Mouse (Mus musculus): ENCODE data around the gene Zfp879. TPM values are rescaled to one million over a fixed set of nuclear protein-coding genes. Genes with fewer than 3 reads are reported as not detected.

Zfp879 gene
- total RNA-seq (2021), result 1 to 10 TPM; 1.5 to 1.6 TPM

- intact Hi-C loops (cut with DNase I), result loop anchor here (5.0 kb wide), 1 partner anchor 76 kb away; the partner anchor contains the start of gene Zfp2
- peak; percentile 84 to 85 for DNase-seq
Measured at GRCm38 (mm10) chr11:50841023-50841735, at the start of gene Zfp879. Gene Zfp879, minus strand, starts transcription at chr11:50841552.

GRCm38 (mm10) chr11:50887390-50888128, 46.2 kb upstream of the Zfp879 start, which contains the start of gene Zfp454:
Gene Zfp454, minus strand, starts transcription at chr11:50887651.
- intact Hi-C loops (cut with DNase I), result no loop called here
- DNase-seq, result peak; percentile 82

- intact Hi-C loops (cut with DNase I), result no loop called here
Measured at GRCm38 (mm10) chr11:50886933-50887293, 45.6 kb upstream of the Zfp879 start.

GRCm38 (mm10) chr11:50886231-50886932, 45.0 kb upstream of the Zfp879 start:
- DNase-seq, result no peak
- intact Hi-C loops (cut with DNase I), result no loop called here

More at GRCm38 (mm10) chr11:50886933-50887293, 45.6 kb upstream of the Zfp879 start:
- peak in 1 of 2 experiments; percentile 7 for DNase-seq

GRCm38 (mm10) chr11:50883756-50884155, 42.4 kb upstream of the Zfp879 start:
- DNase-seq, result no peak
- intact Hi-C loops (cut with DNase I), result no loop called here

GRCm38 (mm10) chr11:50878641-50879040, 37.3 kb upstream of the Zfp879 start:
- DNase-seq, result no peak
- intact Hi-C loops (cut with DNase I), result no loop called here

GRCm38 (mm10) chr11:50850989-50851601, 9.7 kb upstream of the Zfp879 start:
- intact Hi-C loops (cut with DNase I), result no loop called here
- peak in 1 of 2 experiments; percentile 7 for DNase-seq

GRCm38 (mm10) chr11:50850177-50850735, 8.9 kb upstream of the Zfp879 start, which contains the start of gene Grm6:
Gene Grm6, plus strand, starts transcription at chr11:50850685.
- no peak for DNase-seq
- intact Hi-C loops (cut with DNase I), result no loop called here

GRCm38 (mm10) chr11:50849310-50849709, 8.0 kb upstream of the Zfp879 start:
- intact Hi-C loops (cut with DNase I), result no loop called here
- DNase-seq, result no peak

GRCm38 (mm10) chr11:50848520-50849137, 7.3 kb upstream of the Zfp879 start:
- intact Hi-C loops (cut with DNase I), result no loop called here

GRCm38 (mm10) chr11:50847047-50847446, 5.7 kb upstream of the Zfp879 start:
- intact Hi-C loops (cut with DNase I), result no loop called here
- DNase-seq, result no peak

More at GRCm38 (mm10) chr11:50848520-50849137, 7.3 kb upstream of the Zfp879 start:
- no peak for DNase-seq

- intact Hi-C loops (cut with DNase I), result no loop called here
Measured at GRCm38 (mm10) chr11:50845951-50846350, 4.6 kb upstream of the Zfp879 start.

GRCm38 (mm10) chr11:50835727-50836126, 5.6 kb downstream of the Zfp879 start:
- intact Hi-C loops (cut with DNase I), result no loop called here
- DNase-seq, result no peak

More at GRCm38 (mm10) chr11:50845951-50846350, 4.6 kb upstream of the Zfp879 start:
- no peak for DNase-seq

GRCm38 (mm10) chr11:50827010-50827953, 14.1 kb downstream of the Zfp879 start, which contains the start of gene Zfp354c:
Gene Zfp354c, minus strand, starts transcription at chr11:50827724.
- DNase-seq, result peak; percentile 81
- intact Hi-C loops (cut with DNase I), result loop anchor here (2.0 to 5.0 kb wide), 2 partner anchors 105 to 232 kb away; partner anchors contain the start of genes Zfp354a and Zfp354b

GRCm38 (mm10) chr11:50826214-50826613, 15.1 kb downstream of the Zfp879 start:
- intact Hi-C loops (cut with DNase I), result loop anchor here (2.0 to 5.0 kb wide), 2 partner anchors 106 to 233 kb away; partner anchors contain the start of genes Zfp354a and Zfp354b
- no peak for DNase-seq

- intact Hi-C loops (cut with DNase I), result no loop called here
- no peak for DNase-seq
Measured at GRCm38 (mm10) chr11:50814233-50814632, 27.1 kb downstream of the Zfp879 start.

- intact Hi-C loops (cut with DNase I), result no loop called here
- DNase-seq, result no peak
Measured at GRCm38 (mm10) chr11:50798836-50799235, 42.5 kb downstream of the Zfp879 start.

GRCm38 (mm10) chr11:50797674-50798073, 43.7 kb downstream of the Zfp879 start:
- intact Hi-C loops (cut with DNase I), result no loop called here
- no peak for DNase-seq

Data from heart, postnatal 36 days (tissue).